Mouse (Mus musculus): ENCODE measurements around the gene Ank3.
A peak's percentile ranks its signal among the peaks of the same experiment; 100 is the strongest.

Gene Ank3

GRCm38 (mm10) chr10:69964611-69965010 is 566.0 kb downstream of the Ank3 start:
- DNase-seq (ENCODE audit: low spot score in 2 of 2) = no peak

GRCm38 (mm10) chr10:69965085-69965484 is 566.5 kb downstream of the Ank3 start:
- DNase-seq (ENCODE audit: low spot score in 2 of 2) = no peak

- DNase-seq (ENCODE audit: low spot score in 2 of 2) = no peak
Measured at GRCm38 (mm10) chr10:69967994-69968393, 569.4 kb downstream of the Ank3 start.

GRCm38 (mm10) chr10:69979636-69980035 is 581.1 kb downstream of the Ank3 start:
- no peak for DNase-seq (ENCODE audit: low spot score in 2 of 2)

- no peak for DNase-seq (ENCODE audit: low spot score in 2 of 2)
Measured at GRCm38 (mm10) chr10:69981386-69982097, 583.0 kb downstream of the Ank3 start.

- no peak for DNase-seq (ENCODE audit: low spot score in 2 of 2)
Measured at GRCm38 (mm10) chr10:69982701-69983100, 584.1 kb downstream of the Ank3 start.

GRCm38 (mm10) chr10:69987496-69987895 is 588.9 kb downstream of the Ank3 start:
- no peak for DNase-seq (ENCODE audit: low spot score in 2 of 2)

- DNase-seq (ENCODE audit: low spot score in 2 of 2) = no peak
Measured at GRCm38 (mm10) chr10:69997082-69997481, 598.5 kb downstream of the Ank3 start.

- no peak for DNase-seq (ENCODE audit: low spot score in 2 of 2)
Measured at GRCm38 (mm10) chr10:70004058-70004457, 605.5 kb downstream of the Ank3 start.

GRCm38 (mm10) chr10:70004831-70005230 is 606.3 kb downstream of the Ank3 start:
- DNase-seq (ENCODE audit: low spot score in 2 of 2) = no peak

GRCm38 (mm10) chr10:70006380-70006779 is 607.8 kb downstream of the Ank3 start:
- DNase-seq (ENCODE audit: low spot score in 2 of 2) = no peak

GRCm38 (mm10) chr10:70011738-70012137 is 613.2 kb downstream of the Ank3 start:
- DNase-seq (ENCODE audit: low spot score in 2 of 2) = no peak

GRCm38 (mm10) chr10:70013931-70014330 is 615.4 kb downstream of the Ank3 start:
- DNase-seq (ENCODE audit: low spot score in 2 of 2) = no peak

GRCm38 (mm10) chr10:70015201-70015600 is 616.6 kb downstream of the Ank3 start:
- no peak for DNase-seq (ENCODE audit: low spot score in 2 of 2)

- no peak for DNase-seq (ENCODE audit: low spot score in 2 of 2)
Measured at GRCm38 (mm10) chr10:70018691-70019090, 620.1 kb downstream of the Ank3 start.

- peak; percentile 65 to 67 for DNase-seq (ENCODE audit: low spot score in 2 of 2)
Measured at GRCm38 (mm10) chr10:70021667-70022066, 623.1 kb downstream of the Ank3 start.

- no peak for DNase-seq (ENCODE audit: low spot score in 2 of 2)
Measured at GRCm38 (mm10) chr10:70022596-70022995, 624.0 kb downstream of the Ank3 start.

- DNase-seq (ENCODE audit: low spot score in 2 of 2) = no peak
Measured at GRCm38 (mm10) chr10:70023861-70024260, 625.3 kb downstream of the Ank3 start.

GRCm38 (mm10) chr10:70031942-70032341 is 633.4 kb downstream of the Ank3 start:
- no peak for DNase-seq (ENCODE audit: low spot score in 2 of 2)

- no peak for DNase-seq (ENCODE audit: low spot score in 2 of 2)
Measured at GRCm38 (mm10) chr10:70032982-70033381, 634.4 kb downstream of the Ank3 start.

GRCm38 (mm10) chr10:70033856-70034255 is 635.3 kb downstream of the Ank3 start:
- DNase-seq (ENCODE audit: low spot score in 2 of 2) = no peak

- peak; percentile 30 to 66 for DNase-seq (ENCODE audit: low spot score in 2 of 2)
Measured at GRCm38 (mm10) chr10:70039871-70040291, 641.3 kb downstream of the Ank3 start.

- DNase-seq (ENCODE audit: low spot score in 2 of 2) = no peak
Measured at GRCm38 (mm10) chr10:70041562-70041961, 643.0 kb downstream of the Ank3 start.

- no peak for DNase-seq (ENCODE audit: low spot score in 2 of 2)
Measured at GRCm38 (mm10) chr10:70045722-70046121, 647.1 kb downstream of the Ank3 start.
